Mouse (Mus musculus) heart, embryonic 13.5 days (tissue): ENCODE results near the gene Cyp2c55. TPM values are rescaled to one million over a fixed set of nuclear protein-coding genes. Genes with fewer than 3 reads are reported as not detected.

ENCODE experiments used
- microRNA-seq: library from miRNA; unstranded; fragments of <30 nt; microRNA quantifications from one replicate; pipeline ENCODE4, GENCODE M21; 2016
- polyA plus RNA-seq: library from polyadenylated mRNA; unstranded; fragments of >200 nt; fragmentation: Nextera tagmentation; extraction: Ambion mirVana; gene quantifications from 2 replicates; pipeline ENCODE4 v1.2.1, GENCODE M21; 2015

Cyp2c55 gene
- polyA plus RNA-seq, 1 experiment from 2014 or later, result not detected

Small RNA genes within 50 kb of the gene (microRNA-seq; reads per million reads assigned to microRNA genes)
- not detected for gene Gm23800

Other genes starting within 250 kb of the Cyp2c55 start
- gene Noc3l, start 187.8 kb upstream of the Cyp2c55 start, polyA plus RNA-seq, result 4.0 and 4.1 TPM in 2 replicates
- 1.5 and 1.7 TPM in 2 replicates for gene Tbc1d12, start 170.4 kb upstream of the Cyp2c55 start, polyA plus RNA-seq
- gene Hells, start 76.1 kb upstream of the Cyp2c55 start, polyA plus RNA-seq, result 20.6 and 22.9 TPM in 2 replicates
- not detected in 2 replicates for gene Cyp2c65, start 54.0 kb downstream of the Cyp2c55 start, polyA plus RNA-seq
- not detected in 2 replicates for gene Cyp2c66, start 106.9 kb downstream of the Cyp2c55 start, polyA plus RNA-seq